Mouse (Mus musculus) bone marrow macrophage, adult 2 months (primary cell): Measurements from ENCODE around the gene Syt14. TPM values are rescaled to one million over a fixed set of nuclear protein-coding genes. Genes with fewer than 3 reads are reported as not detected.

Experiments
- H3K27ac ChIP-seq: 2 replicates; pipeline ENCODE4 v1.5.1; 2012; ENCODE audit warnings: low read depth, low read length; ENCODE audit not compliant: insufficient read depth
- H3K4me1 ChIP-seq: 2 replicates; pipeline ENCODE4 v1.6.1; 2012; ENCODE audit warnings: low read length; ENCODE audit not compliant: control insufficient read depth, insufficient read depth
- H3K4me3 ChIP-seq: 2 replicates; pipeline ENCODE4 v1.5.1; 2012; ENCODE audit warnings: mild to moderate bottlenecking, low read length, moderate library complexity; ENCODE audit not compliant: insufficient read depth
- CTCF ChIP-seq: IDR thresholded peaks from 2 replicates; pipeline ENCODE4 v1.5.1; 2012; ENCODE audit warnings: low read depth, mild to moderate bottlenecking, low read length, moderate library complexity
- POLR2A ChIP-seq: IDR thresholded peaks from 2 replicates; pipeline ENCODE4 v1.6.1; 2012; ENCODE audit warnings: mild to moderate bottlenecking, low read depth, low read length, borderline replicate concordance
- polyA plus RNA-seq: library from polyadenylated mRNA; stranded (reverse); fragments of >200 nt; gene quantifications from 2 replicates; pipeline ENCODE4 v1.2.4, GENCODE M21; 2012; ENCODE audit not compliant: missing spikeins, insufficient read depth, insufficient read length

The Syt14 gene
- polyA plus RNA-seq = not detected in 2 replicates

- no peak within 1 kb of the TSS for H3K27ac ChIP-seq
These were observed at the start of gene Syt14 for GRCm38 (mm10) chr1:193035371-193036238. Syt14 (minus strand) TSS chr1:193035775.

GRCm38 (mm10) chr1:193084016-193084415 is 48.4 kb upstream of the Syt14 start:
- Histone ChIP-seq H3K4me1 (no peaks in the 10 kb centered on the region), H3K27ac (no peak overlapping the region), H3K4me3 (no peak overlapping the region)
- TF ChIP-seq CTCF (no peak), POLR2A (no peak)

More at GRCm38 (mm10) chr1:193035371-193036238, at the start of gene Syt14:
- Histone ChIP-seq H3K4me3 (peak within 1 kb of the TSS; percentile 71), H3K4me1 (no peaks in the 10 kb centered on the region)
- TF ChIP-seq CTCF (no peak), POLR2A (no peak)

- H3K27ac ChIP-seq = no peak overlapping the region
- no peak for TF ChIP-seq CTCF
- no peak for TF ChIP-seq POLR2A
- no peaks in the 10 kb centered on the region for H3K4me1 ChIP-seq
- H3K4me3 ChIP-seq = no peak overlapping the region
These were observed 47.5 kb upstream of the Syt14 start for GRCm38 (mm10) chr1:193083051-193083450.

- H3K4me3 ChIP-seq = no peak overlapping the region
- TF ChIP-seq CTCF (no peak), POLR2A (no peak)
- no peak overlapping the region for H3K27ac ChIP-seq
- no peaks in the 10 kb centered on the region for H3K4me1 ChIP-seq
These were observed 46.8 kb upstream of the Syt14 start for GRCm38 (mm10) chr1:193082311-193082921.

- H3K4me3 ChIP-seq = no peak overlapping the region
- no peaks in the 10 kb centered on the region for H3K4me1 ChIP-seq
- H3K27ac ChIP-seq = no peak overlapping the region
- no peak for TF ChIP-seq POLR2A
- TF ChIP-seq CTCF = no peak
These were observed 27.0 kb upstream of the Syt14 start for GRCm38 (mm10) chr1:193062618-193063017.

GRCm38 (mm10) chr1:193060167-193060566 is 24.6 kb upstream of the Syt14 start:
- no peak overlapping the region for H3K27ac ChIP-seq
- no peaks in the 10 kb centered on the region for H3K4me1 ChIP-seq
- TF ChIP-seq CTCF (no peak), POLR2A (no peak)
- no peak overlapping the region for H3K4me3 ChIP-seq

- TF ChIP-seq CTCF (no peak), POLR2A (no peak)
- H3K27ac ChIP-seq = no peak overlapping the region
- H3K4me1 ChIP-seq = no peaks in the 10 kb centered on the region
- no peak overlapping the region for H3K4me3 ChIP-seq
These were observed 24.0 kb upstream of the Syt14 start for GRCm38 (mm10) chr1:193059596-193059995.

- TF ChIP-seq POLR2A = no peak
- no peak for TF ChIP-seq CTCF
- Histone ChIP-seq H3K27ac (no peak overlapping the region), H3K4me3 (no peak overlapping the region), H3K4me1 (no peaks in the 10 kb centered on the region)
These were observed 18.8 kb upstream of the Syt14 start for GRCm38 (mm10) chr1:193054401-193054800.

GRCm38 (mm10) chr1:193053065-193053464 is 17.5 kb upstream of the Syt14 start:
- TF ChIP-seq POLR2A (no peak), CTCF (no peak)
- Histone ChIP-seq H3K27ac (no peak overlapping the region), H3K4me3 (no peak overlapping the region), H3K4me1 (no peaks in the 10 kb centered on the region)

- TF ChIP-seq CTCF = no peak
- no peak for TF ChIP-seq POLR2A
- H3K4me3 ChIP-seq = no peak overlapping the region
These were observed 12.0 kb upstream of the Syt14 start for GRCm38 (mm10) chr1:193047616-193048015.

More at GRCm38 (mm10) chr1:193047616-193048015, 12.0 kb upstream of the Syt14 start:
- H3K4me1 ChIP-seq = no peaks in the 10 kb centered on the region
- no peak overlapping the region for H3K27ac ChIP-seq
